Mouse (Mus musculus) liver (tissue): ENCODE measurements at regions not wholly inside any gene's neighbourhood (a gene's known extent, or its start where the extent isn't known, plus 50 kb on each side); places are given as distances from the start of the nearest gene placed in this dataset.

Experiments used
- DNase-seq: peaks from one replicate; pipeline ENCODE4 v3.0.0-alpha.2; 2020; ENCODE audit warnings: mixed read lengths

GRCm38 (mm10) chr1:185727749-185728148, 273.1 kb downstream of the Slc30a10 start:
- DNase-seq, result no peak

GRCm38 (mm10) chr1:185728406-185728805, 273.8 kb downstream of the Slc30a10 start:
- DNase-seq, result no peak

GRCm38 (mm10) chr1:185731062-185731461, 276.4 kb downstream of the Slc30a10 start:
- DNase-seq, result peak; percentile 82

- no peak for DNase-seq
Observed at GRCm38 (mm10) chr1:185736773-185737172, 282.1 kb downstream of the Slc30a10 start.

- DNase-seq, result no peak
Observed at GRCm38 (mm10) chr1:185741034-185741890, 286.6 kb downstream of the Slc30a10 start.

GRCm38 (mm10) chr1:185749251-185749650, 294.6 kb downstream of the Slc30a10 start:
- DNase-seq, result no peak

GRCm38 (mm10) chr1:185754486-185755290, 300.0 kb downstream of the Slc30a10 start:
- DNase-seq, result no peak

- DNase-seq, result no peak
Observed at GRCm38 (mm10) chr1:185757376-185757775, 302.7 kb downstream of the Slc30a10 start.

GRCm38 (mm10) chr1:185774202-185774601, 319.6 kb downstream of the Slc30a10 start:
- no peak for DNase-seq

GRCm38 (mm10) chr1:185779604-185780003, 325.0 kb downstream of the Slc30a10 start:
- no peak for DNase-seq

- no peak for DNase-seq
Observed at GRCm38 (mm10) chr1:185802156-185802555, 315.0 kb downstream of the Lyplal1 start.

- DNase-seq, result no peak
Observed at GRCm38 (mm10) chr1:185814901-185815300, 302.2 kb downstream of the Lyplal1 start.

- DNase-seq, result no peak
Observed at GRCm38 (mm10) chr1:185819044-185819443, 298.1 kb downstream of the Lyplal1 start.

GRCm38 (mm10) chr1:185822241-185822640, 294.9 kb downstream of the Lyplal1 start:
- no peak for DNase-seq

- no peak for DNase-seq
Observed at GRCm38 (mm10) chr1:185823226-185823625, 293.9 kb downstream of the Lyplal1 start.

GRCm38 (mm10) chr1:185823956-185824355, 293.2 kb downstream of the Lyplal1 start:
- no peak for DNase-seq

GRCm38 (mm10) chr1:185827986-185828385, 289.1 kb downstream of the Lyplal1 start:
- DNase-seq, result no peak

- DNase-seq, result no peak
Observed at GRCm38 (mm10) chr1:185828486-185828885, 288.6 kb downstream of the Lyplal1 start.

- no peak for DNase-seq
Observed at GRCm38 (mm10) chr1:185832059-185832458, 285.1 kb downstream of the Lyplal1 start.

- no peak for DNase-seq
Observed at GRCm38 (mm10) chr1:185834171-185834570, 282.9 kb downstream of the Lyplal1 start.

- DNase-seq, result no peak
Observed at GRCm38 (mm10) chr1:185836632-185837281, 280.4 kb downstream of the Lyplal1 start.

- DNase-seq, result no peak
Observed at GRCm38 (mm10) chr1:185842481-185842880, 274.6 kb downstream of the Lyplal1 start.

GRCm38 (mm10) chr1:185847161-185847560, 269.9 kb downstream of the Lyplal1 start:
- DNase-seq, result no peak
